In genomic region chr11:22971835-22972709, GRCm38 (mm10) we compare ENCODE assay signal across 1 mouse cellular context.
A peak's percentile ranks its signal among the peaks of the same experiment; 100 is the strongest.
TF ChIP-seq lines count a peak whose summit lies in the region.

Gene Zrsr1, plus strand, starts transcription at chr11:22972005.

TF ChIP-seq in MEL, 35 proteins besides CTCF, POLR2A, EP300 and RAD21 (continued from another document):
- TF ChIP-seq ELF1 (IDR thresholded peaks at IDR 0.05; ENCODE audit: low read depth, low read length) (no peak), BHLHE40 (IDR thresholded peaks at IDR 0.05; ENCODE audit: borderline replicate concordance, low read depth, low read length) (peak; percentile 45; the same call in 1 of the 2 replicates), MYB (IDR thresholded peaks at IDR 0.05; ENCODE audit: low read depth, low read length) (peak; percentile 76), MAZ (IDR thresholded peaks at IDR 0.05; ENCODE audit: low read depth, low read length) (no peak; the same call in 1 of the 2 replicates), MEF2A (IDR thresholded peaks at IDR 0.05; ENCODE audit: extremely low read depth, insufficient replicate concordance, low read depth, low read length, poor library complexity, severe bottlenecking) (0 out of 2 replicates have a peak, but pooled peaks have one; percentile 22), ETS1 (IDR thresholded peaks at IDR 0.05; ENCODE audit: low read depth, low read length) (peak; percentile 99), CHD1 (IDR thresholded peaks at IDR 0.05; ENCODE audit: low read depth, low read length) (no peak), UBTF (IDR thresholded peaks at IDR 0.05; ENCODE audit: borderline replicate concordance, insufficient read depth, low read depth, low read length) (0 out of 2 replicates have a peak, but pooled peaks have one; percentile 0), ZC3H11A (IDR thresholded peaks at IDR 0.05; ENCODE audit: low read depth, low read length) (no peak), JUND (IDR thresholded peaks at IDR 0.05; ENCODE audit: low read depth, low read length) (no peak), SMC3 (IDR thresholded peaks at IDR 0.05; ENCODE audit: low read depth, low read length) (no peak), ZNF384 (IDR thresholded peaks at IDR 0.05; ENCODE audit: low read depth, low read length) (peak; percentile 32; the same call in 1 of the 2 replicates), RCOR1 (IDR thresholded peaks at IDR 0.05; ENCODE audit: low read depth, low read length) (no peak; the same call in 1 of the 2 replicates)
